Mouse (Mus musculus): ENCODE measurements around the gene Wee1.
A peak's percentile ranks its signal among the peaks of the same experiment; 100 is the strongest.
"Not testable (repeated sequence)": the region's sequence is repeated elsewhere in the genome, so short reads cannot be mapped to it uniquely, and the experiment has no call there.

Wee1 gene

GRCm38 (mm10) chr7:110122565-110123422 is 948 bp downstream of the Wee1 start:
- DNase-seq = peak; percentile 51 to 52

- no peak for DNase-seq
Observed at GRCm38 (mm10) chr7:110123844-110124555, 2.2 kb downstream of the Wee1 start.

GRCm38 (mm10) chr7:110128566-110128965 is 6.7 kb downstream of the Wee1 start:
- no peak for DNase-seq

GRCm38 (mm10) chr7:110132272-110132671 is 10.4 kb downstream of the Wee1 start:
- not testable (repeated sequence) for DNase-seq

GRCm38 (mm10) chr7:110133988-110134387 is 12.1 kb downstream of the Wee1 start:
- DNase-seq = no peak

GRCm38 (mm10) chr7:110138538-110138937 is 16.7 kb downstream of the Wee1 start:
- DNase-seq = no peak

- no peak for DNase-seq
Observed at GRCm38 (mm10) chr7:110143863-110144262, 22.0 kb downstream of the Wee1 start.

- DNase-seq = no peak
Observed at GRCm38 (mm10) chr7:110152891-110153290, 31.0 kb downstream of the Wee1 start.

GRCm38 (mm10) chr7:110156712-110157260 is 34.9 kb downstream of the Wee1 start:
- no peak for DNase-seq

GRCm38 (mm10) chr7:110157261-110157910 is 35.5 kb downstream of the Wee1 start:
- DNase-seq = peak in 1 of 2 experiments; percentile 6

GRCm38 (mm10) chr7:110158073-110158472 is 36.2 kb downstream of the Wee1 start:
- no peak for DNase-seq

GRCm38 (mm10) chr7:110160109-110160508 is 38.3 kb downstream of the Wee1 start:
- not testable (repeated sequence) for DNase-seq

GRCm38 (mm10) chr7:110160601-110161000 is 38.8 kb downstream of the Wee1 start:
- no peak for DNase-seq

- DNase-seq = peak in 1 of 2 experiments; percentile 17
Observed at GRCm38 (mm10) chr7:110163024-110163423, 41.2 kb downstream of the Wee1 start.

GRCm38 (mm10) chr7:110164103-110164681 is 42.3 kb downstream of the Wee1 start:
- peak; percentile 71 to 77 for DNase-seq

- DNase-seq = peak; percentile 86 to 89
Observed at GRCm38 (mm10) chr7:110164712-110165122, 42.9 kb downstream of the Wee1 start.

GRCm38 (mm10) chr7:110166233-110166632 is 44.4 kb downstream of the Wee1 start:
- peak in 1 of 2 experiments; percentile 12 for DNase-seq

- DNase-seq = no peak
Observed at GRCm38 (mm10) chr7:110179208-110179607, 57.4 kb downstream of the Wee1 start.

- no peak for DNase-seq
Observed at GRCm38 (mm10) chr7:110180613-110181012, 58.8 kb downstream of the Wee1 start.

- DNase-seq = no peak
Observed at GRCm38 (mm10) chr7:110181446-110181845, 59.6 kb downstream of the Wee1 start.

GRCm38 (mm10) chr7:110184608-110185007 is 62.8 kb downstream of the Wee1 start:
- no peak for DNase-seq

- no peak for DNase-seq
Observed at GRCm38 (mm10) chr7:110189951-110190350, 68.1 kb downstream of the Wee1 start.

Measured in thymus, adult 18-20 months (tissue).